Mouse (Mus musculus) neural tube, embryonic 11.5 days (tissue): ENCODE measurements around the gene Ktn1. TPM values are rescaled to one million over a fixed set of nuclear protein-coding genes. Genes with fewer than 3 reads are reported as not detected.
A peak's percentile ranks its signal among the peaks of the same experiment; 100 is the strongest.

Experiments used
- ATAC-seq: fragments of 200-750 bp; cut with Nextera tagmentation; 2 replicates; pipeline ENCODE4 v1.8.0; 2017; ENCODE audit warnings: moderate number of reproducible peaks, mild to moderate bottlenecking, moderate TSS enrichment, moderate library complexity; ENCODE audit not compliant: insufficient read depth, low FRiP score, low TSS enrichment
- DNase-seq: peaks from one replicate; pipeline ENCODE4 v3.0.0-alpha.2; 2015; ENCODE audit warnings: low spot score
- H3K27ac ChIP-seq: fragments of 300-500 bp; sonication (generic); 2 replicates; pipeline ENCODE4 v1.5.1; 2014; ENCODE audit warnings: low read depth, mild to moderate bottlenecking, low read length
- H3K27me3 ChIP-seq: fragments of 300-500 bp; sonication (generic); 2 replicates; pipeline ENCODE4 v1.6.1; 2014; ENCODE audit warnings: mild to moderate bottlenecking, low read length, mixed read lengths; ENCODE audit not compliant: control insufficient read depth, insufficient read depth
- H3K36me3 ChIP-seq: fragments of 300-500 bp; sonication (generic); 2 replicates; pipeline ENCODE4 v1.6.1; 2014; ENCODE audit warnings: mild to moderate bottlenecking, low read length, moderate library complexity, mixed read lengths; ENCODE audit not compliant: control insufficient read depth, insufficient read depth
- H3K4me1 ChIP-seq: fragments of 300-500 bp; sonication (generic); 2 replicates; pipeline ENCODE4 v1.6.1; 2014; ENCODE audit warnings: low read length, mixed read lengths; ENCODE audit not compliant: control insufficient read depth, insufficient read depth
- H3K4me2 ChIP-seq: fragments of 300-500 bp; sonication (generic); 2 replicates; pipeline ENCODE4 v1.6.1; 2014; ENCODE audit warnings: low read depth, mild to moderate bottlenecking, moderate library complexity
- H3K4me3 ChIP-seq: fragments of 300-500 bp; sonication (generic); 2 replicates; pipeline ENCODE4 v1.5.1; 2014; ENCODE audit warnings: low read depth, low read length
- H3K9ac ChIP-seq: fragments of 300-500 bp; sonication (generic); 2 replicates; pipeline ENCODE4 v1.6.1; 2014; ENCODE audit warnings: mild to moderate bottlenecking, low read length
- H3K9me3 ChIP-seq: fragments of 300-500 bp; sonication (generic); 2 replicates; pipeline ENCODE4 v1.6.1; 2016; ENCODE audit warnings: low read length; ENCODE audit not compliant: control insufficient read depth
- WGBS: fragments of 180-500 bp; shearing (Covaris S2); extraction: QIAGEN DNeasy Blood & Tissue Kit; methylation state at CpG from one replicate; pipeline ENCODE4 v1.1.7; 2014; 5-methylcytosine and 5-hydroxymethylcytosine counted together
- polyA plus RNA-seq: library from polyadenylated mRNA; unstranded; fragments of >200 nt; fragmentation: Nextera tagmentation; extraction: Ambion mirVana; gene quantifications from 2 replicates; pipeline ENCODE4 v1.2.1, GENCODE M21; 2014

Ktn1 gene
- polyA plus RNA-seq, 1 experiment from 2014 or later: 79.5 TPM

- Histone ChIP-seq H3K9me3 (no peaks in the 10 kb centered on the region), H3K36me3 (no peaks in the 10 kb centered on the region), H3K27ac (no peak overlapping the region), H3K4me2 (peak overlapping the region; percentile 76), H3K4me1 (peaks cover 7% of the 10 kb centered on the region), H3K9ac (peak overlapping the region; percentile 96), H3K4me3 (peak overlapping the region; percentile 97), H3K27me3 (no peaks in the 10 kb centered on the region)
- ATAC-seq (no peak), DNase-seq (no peak)
- 38% methylated on average over 6 of the region's 6 CpGs for WGBS
These were observed 2.1 kb downstream of the Ktn1 start for GRCm38 (mm10) chr14:47650338-47650720.

- Histone ChIP-seq H3K27me3 (no peaks in the 10 kb centered on the region), H3K4me1 (peaks cover 7% of the 10 kb centered on the region), H3K27ac (no peak overlapping the region), H3K4me2 (no peak overlapping the region), H3K9ac (no peak overlapping the region), H3K36me3 (no peaks in the 10 kb centered on the region), H3K9me3 (no peaks in the 10 kb centered on the region), H3K4me3 (no peak overlapping the region)
- DNase-seq (no peak), ATAC-seq (no peak)
- 89% methylated on average over 4 of the region's 4 CpGs for WGBS
These were observed 3.0 kb downstream of the Ktn1 start for GRCm38 (mm10) chr14:47651272-47651671.

DNA sequence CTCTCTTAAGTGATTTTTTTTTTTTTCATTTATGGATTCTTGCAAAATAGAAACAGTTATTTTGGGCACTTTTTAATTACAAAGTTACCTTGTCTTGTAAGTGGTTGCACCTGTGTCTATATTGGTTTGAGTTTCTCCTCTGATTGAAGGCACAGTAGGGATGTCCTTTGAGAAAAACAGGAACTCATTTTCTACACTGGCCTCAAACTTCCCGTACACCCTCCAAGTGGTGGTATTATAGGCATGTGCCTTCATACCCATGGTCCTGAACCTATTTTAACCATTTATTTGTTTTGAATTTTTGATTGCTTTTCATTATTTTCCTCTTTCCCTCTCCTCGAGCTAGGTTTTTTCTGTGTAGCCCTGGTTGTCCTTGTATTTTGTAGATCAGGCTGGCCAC is 7.2 kb downstream of the Ktn1 start:
- H3K36me3 ChIP-seq: no peaks in the 10 kb centered on the region
- H3K4me1 ChIP-seq: peaks cover 3% of the 10 kb centered on the region
- H3K4me2 ChIP-seq: no peak overlapping the region
- 92% methylated on average over 2 of the region's 2 CpGs for WGBS
- H3K27me3 ChIP-seq: no peaks in the 10 kb centered on the region
- ATAC-seq (no peak), DNase-seq (no peak)
- no peak overlapping the region for H3K27ac ChIP-seq
- H3K9ac ChIP-seq: no peak overlapping the region
- no peaks in the 10 kb centered on the region for H3K9me3 ChIP-seq
- H3K4me3 ChIP-seq: no peak overlapping the region

DNA sequence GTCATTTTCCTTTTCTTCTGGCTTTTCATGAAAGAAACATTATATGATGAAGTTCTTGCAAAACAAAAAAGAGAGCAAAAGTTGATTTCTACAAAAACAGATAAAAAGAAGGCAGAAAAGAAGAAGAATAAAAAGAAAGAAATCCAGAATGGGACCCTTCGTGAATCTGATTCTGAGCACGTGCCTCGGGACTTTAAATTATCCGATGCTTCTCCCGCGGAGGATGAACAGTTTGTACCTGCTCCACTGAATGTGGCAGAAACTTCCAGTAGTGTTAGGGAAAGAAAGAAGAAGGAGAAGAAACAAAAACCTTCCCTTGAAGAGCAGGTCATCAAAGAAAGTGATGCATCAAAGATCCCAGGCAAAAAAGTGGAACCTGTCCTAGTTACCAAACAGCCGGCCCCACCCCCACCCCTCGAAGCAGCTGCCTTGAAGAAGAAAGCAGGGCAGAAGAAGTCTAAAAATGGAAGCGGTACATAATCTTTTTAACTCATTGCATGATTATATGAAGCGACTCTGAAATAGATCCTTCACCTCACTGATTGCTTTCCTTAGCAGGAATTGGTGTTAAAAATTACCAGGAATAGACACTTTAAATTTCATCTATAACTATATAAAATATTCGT is 15.7 kb downstream of the Ktn1 start:
- no peaks in the 10 kb centered on the region for H3K9me3 ChIP-seq
- H3K27ac ChIP-seq: no peak overlapping the region
- no peak overlapping the region for H3K9ac ChIP-seq
- H3K27me3 ChIP-seq: no peaks in the 10 kb centered on the region
- WGBS: 92% methylated on average over 11 of the region's 11 CpGs
- H3K4me3 ChIP-seq: no peak overlapping the region
- no peaks in the 10 kb centered on the region; the same call in 1 of the 2 replicates for H3K36me3 ChIP-seq
- ATAC-seq (no peak), DNase-seq (no peak)
- H3K4me1 ChIP-seq: no peaks in the 10 kb centered on the region
- H3K4me2 ChIP-seq: no peak overlapping the region

- Histone ChIP-seq H3K4me3 (no peak overlapping the region), H3K9me3 (no peaks in the 10 kb centered on the region), H3K9ac (no peak overlapping the region), H3K36me3 (no peaks in the 10 kb centered on the region; the same call in 1 of the 2 replicates), H3K27me3 (no peaks in the 10 kb centered on the region), H3K27ac (no peak overlapping the region), H3K4me1 (no peaks in the 10 kb centered on the region), H3K4me2 (no peak overlapping the region)
- ATAC-seq (no peak), DNase-seq (no peak)
These were observed 16.2 kb downstream of the Ktn1 start for GRCm38 (mm10) chr14:47664470-47664864.

GRCm38 (mm10) chr14:47665061-47665778 is 17.0 kb downstream of the Ktn1 start:
- Histone ChIP-seq H3K9me3 (no peaks in the 10 kb centered on the region), H3K36me3 (no peaks in the 10 kb centered on the region; the same call in 1 of the 2 replicates), H3K4me1 (no peaks in the 10 kb centered on the region), H3K27me3 (no peaks in the 10 kb centered on the region), H3K27ac (no peak overlapping the region), H3K4me3 (no peak overlapping the region), H3K9ac (no peak overlapping the region), H3K4me2 (no peak overlapping the region)
- DNase-seq (no peak), ATAC-seq (no peak)
- WGBS: 92% methylated on average over 5 of the region's 5 CpGs

DNA sequence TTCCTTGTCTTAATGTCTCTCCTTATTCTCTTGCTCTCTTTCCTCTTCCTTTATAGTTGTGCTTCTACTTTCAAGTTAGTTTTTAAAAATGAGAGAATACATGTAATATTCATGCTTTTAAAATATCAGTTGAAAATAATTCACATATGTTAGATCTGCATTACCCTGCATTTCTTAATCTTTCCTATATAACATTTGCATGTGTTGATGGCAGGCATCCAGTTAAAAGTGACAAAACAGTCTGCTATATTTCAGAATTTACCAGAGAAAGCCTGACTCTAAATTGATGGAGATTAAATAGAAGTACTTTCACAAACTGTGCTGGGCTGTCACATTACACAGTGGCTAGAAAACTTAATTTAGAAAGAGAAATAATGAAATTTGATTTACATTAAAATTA is 19.8 kb downstream of the Ktn1 start:
- H3K9ac ChIP-seq: no peak overlapping the region
- no peaks in the 10 kb centered on the region for H3K27me3 ChIP-seq
- no peak for DNase-seq
- peaks cover 2% of the 10 kb centered on the region; the same call in 1 of the 2 replicates for H3K36me3 ChIP-seq
- no peak overlapping the region for H3K4me3 ChIP-seq
- ATAC-seq: no peak
- no peak overlapping the region for H3K27ac ChIP-seq
- no peaks in the 10 kb centered on the region for H3K9me3 ChIP-seq
- no peaks in the 10 kb centered on the region for H3K4me1 ChIP-seq
- no peak overlapping the region for H3K4me2 ChIP-seq

DNA sequence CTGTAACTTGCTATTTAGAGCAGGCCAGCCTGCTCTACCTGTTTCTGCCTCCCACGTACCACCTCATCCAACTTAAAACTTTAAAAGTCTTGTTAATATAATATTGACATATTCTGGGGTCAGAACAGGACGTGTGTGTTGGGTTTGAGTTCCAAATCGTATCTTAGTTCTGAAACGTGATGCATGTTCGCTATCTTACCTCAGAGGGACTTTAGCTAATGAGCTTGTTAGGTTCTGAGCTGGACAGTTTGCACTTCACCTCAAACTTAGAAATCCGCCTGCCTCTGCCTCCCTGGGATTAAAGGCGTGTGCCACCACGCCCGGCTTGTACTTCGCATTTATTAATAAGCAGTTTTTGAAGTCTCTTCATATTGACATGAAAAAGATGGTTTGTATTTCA is 34.6 kb downstream of the Ktn1 start:
- DNase-seq (no peak), ATAC-seq (no peak)
- WGBS: 96% methylated on average over 10 of the region's 10 CpGs
- Histone ChIP-seq H3K27me3 (no peaks in the 10 kb centered on the region), H3K4me1 (no peaks in the 10 kb centered on the region), H3K36me3 (peaks cover 9% of the 10 kb centered on the region; the same call in 1 of the 2 replicates), H3K9me3 (no peaks in the 10 kb centered on the region), H3K27ac (no peak overlapping the region), H3K9ac (no peak overlapping the region), H3K4me2 (no peak overlapping the region), H3K4me3 (no peak overlapping the region)

GRCm38 (mm10) chr14:47684579-47684978 is 36.3 kb downstream of the Ktn1 start:
- Histone ChIP-seq H3K9me3 (no peaks in the 10 kb centered on the region), H3K27me3 (no peaks in the 10 kb centered on the region), H3K4me3 (no peak overlapping the region), H3K4me1 (no peaks in the 10 kb centered on the region), H3K4me2 (no peak overlapping the region), H3K9ac (no peak overlapping the region), H3K27ac (no peak overlapping the region), H3K36me3 (peaks cover 6% of the 10 kb centered on the region; the same call in 1 of the 2 replicates)
- ATAC-seq: no peak
- WGBS: 97% methylated on average over 5 of the region's 5 CpGs
- DNase-seq: no peak
